Mouse (Mus musculus): Measurements from ENCODE around the gene Nrcam.

Nrcam gene

DNA sequence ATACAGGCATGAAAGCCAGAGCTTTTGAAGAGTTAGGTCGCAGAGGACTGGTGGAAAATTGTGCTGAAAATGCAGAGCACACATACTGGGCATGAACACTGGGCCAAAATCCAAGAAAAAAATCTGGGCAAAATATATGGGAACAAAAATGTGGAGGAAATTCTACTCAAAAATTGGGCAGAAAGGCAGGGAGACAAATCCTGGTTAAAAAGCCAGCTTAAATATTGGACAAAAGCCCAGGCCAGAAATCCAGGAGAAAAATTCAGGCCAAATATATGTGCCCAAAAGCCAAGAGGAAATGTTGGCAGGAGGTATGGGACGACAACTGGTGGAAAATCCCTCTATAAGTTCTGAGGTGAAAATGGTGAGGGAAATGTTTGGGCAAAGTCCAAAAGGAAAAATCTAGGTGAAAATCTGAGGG lies 288.3 kb downstream of the Nrcam start:
- DNase-seq (ENCODE audit: low spot score in 2 of 2), result no peak

DNA sequence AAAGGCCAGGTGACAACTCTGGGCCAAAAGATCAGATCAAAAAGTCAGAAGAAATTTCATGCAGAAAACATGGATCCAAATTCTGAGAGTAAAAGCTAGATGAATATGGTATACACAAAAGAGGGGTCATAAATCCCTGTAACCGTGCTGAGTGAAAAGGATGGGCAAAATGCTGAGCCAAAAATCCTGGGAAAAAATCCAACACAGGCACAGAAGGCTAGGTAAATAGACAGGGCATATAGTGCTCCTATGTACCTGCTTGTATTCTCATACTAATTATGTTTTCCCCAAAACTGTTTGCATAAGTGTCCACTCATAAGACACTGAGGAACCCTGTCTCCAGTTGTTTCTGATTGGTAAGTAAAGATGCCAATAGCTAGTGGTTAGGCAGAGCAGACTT lies 288.8 kb downstream of the Nrcam start:
- no peak for DNase-seq (ENCODE audit: low spot score in 2 of 2)

DNA sequence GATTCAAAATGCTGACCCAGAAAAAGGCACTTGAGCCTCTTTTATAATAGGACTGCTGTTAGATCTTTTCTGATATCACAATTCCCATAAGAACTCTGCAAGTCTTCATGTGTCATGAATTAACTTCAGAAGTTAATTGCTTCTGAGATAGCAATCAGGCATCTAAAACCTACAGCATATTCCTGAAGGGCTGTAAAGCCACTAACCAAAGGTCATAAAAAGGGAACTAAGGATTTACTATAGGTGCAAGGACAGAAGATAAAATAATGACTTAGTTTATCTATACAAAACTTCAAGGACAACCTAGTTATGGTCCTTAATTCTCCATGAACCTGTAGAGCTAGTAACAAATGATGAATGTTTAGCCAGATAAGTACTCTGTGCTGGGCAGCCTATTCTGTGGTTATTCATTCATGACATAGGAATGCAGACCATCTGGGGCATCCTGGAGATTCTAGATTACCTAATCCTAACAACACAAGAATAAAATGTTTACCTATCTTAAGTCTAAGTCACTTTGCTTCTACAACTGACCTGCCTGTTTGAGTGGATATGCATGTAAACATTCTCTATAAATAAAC lies 310.7 kb downstream of the Nrcam start:
- no peak for DNase-seq (ENCODE audit: low spot score in 2 of 2)

DNA sequence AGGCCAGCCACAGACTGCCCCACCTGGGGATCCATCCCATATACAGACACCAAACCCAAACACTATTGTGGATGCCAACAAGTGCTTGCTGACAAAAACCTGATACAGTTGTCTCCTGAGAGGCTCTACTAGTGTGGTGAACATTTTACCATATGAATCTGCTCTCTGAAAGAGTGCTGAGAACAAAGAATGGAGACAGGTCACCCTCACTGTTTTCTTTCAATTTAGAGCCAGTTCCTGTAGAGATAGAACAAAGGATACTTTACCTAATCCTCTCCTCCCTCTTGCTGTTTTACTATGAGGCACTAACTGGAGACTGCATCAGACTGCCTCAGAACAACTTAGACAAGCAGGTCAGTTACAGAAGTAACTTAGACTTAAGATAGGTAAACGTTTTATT lies 311.9 kb downstream of the Nrcam start:
- DNase-seq (ENCODE audit: low spot score in 2 of 2), result no peak

All from spleen, postnatal 10 days (tissue).